Mouse (Mus musculus) mouse trophoblast stem cell (cell line): ENCODE results near the gene Mark3.
"Not testable (repeated sequence)": the region's sequence is repeated elsewhere in the genome, so short reads cannot be mapped to it uniquely, and the experiment has no call there.

Experiments used
- in situ Hi-C, 2 experiments: fragments of 300-500 bp; cut with MseI, MboI; formaldehyde crosslinking; loops; 2 replicates in 1 of 2; 3 replicates in 1 of 2; pipeline ENCODE4 v1.15.1; 2025

Mark3 gene

DNA sequence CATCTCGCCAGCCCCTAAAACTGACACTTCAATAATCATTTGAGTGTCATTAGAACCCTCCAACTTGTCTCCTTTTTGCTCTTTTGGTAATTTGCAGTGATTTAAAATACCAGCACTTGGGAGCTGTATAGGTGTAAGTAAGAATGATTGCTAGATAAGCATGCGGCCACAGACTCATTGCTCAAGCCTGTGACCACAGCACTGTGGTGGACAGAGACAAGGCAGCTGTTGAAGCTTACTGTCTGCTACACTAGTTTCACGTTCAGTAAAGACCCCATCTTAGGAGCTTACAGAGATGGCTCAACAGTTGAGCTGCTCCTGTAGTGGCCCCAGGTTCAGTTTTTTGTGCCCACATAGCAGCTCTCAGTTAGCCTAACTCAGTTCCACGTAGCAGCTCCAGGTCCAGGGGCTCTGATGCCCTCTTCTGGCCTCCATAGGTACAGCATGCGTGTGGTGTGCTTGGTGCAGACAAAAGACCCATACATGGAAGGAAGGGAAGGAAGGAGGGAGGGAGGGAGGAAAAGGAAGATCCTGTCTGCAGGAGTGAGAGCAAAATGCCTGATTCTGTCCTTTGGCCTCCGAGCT is 73.8 kb downstream of the Mark3 start:
- in situ Hi-C loops: no loop called here

GRCm38 (mm10) chr12:111652953-111653352 is 78.6 kb downstream of the Mark3 start:
- in situ Hi-C loops: no loop called here

DNA sequence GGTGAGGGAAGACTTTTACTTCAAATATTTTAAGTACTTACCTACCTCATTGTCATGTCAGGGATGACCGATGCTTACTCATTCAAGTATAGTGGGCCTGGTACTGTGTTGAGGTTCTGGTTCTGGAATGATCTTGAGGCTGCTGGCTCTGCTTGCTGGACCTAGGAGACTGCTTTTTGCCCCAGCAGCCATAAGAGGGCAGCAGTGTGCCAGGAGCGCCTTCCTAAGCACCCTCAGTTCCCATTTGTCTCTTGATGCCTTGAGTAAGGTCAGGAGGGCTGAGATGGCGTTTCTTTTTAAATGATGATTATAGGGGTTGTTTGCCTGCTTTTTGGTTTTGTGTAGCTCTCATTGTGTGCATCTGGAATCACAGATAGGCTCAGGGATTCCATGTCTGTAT is 79.1 kb downstream of the Mark3 start:
- in situ Hi-C loops: no loop called here

DNA sequence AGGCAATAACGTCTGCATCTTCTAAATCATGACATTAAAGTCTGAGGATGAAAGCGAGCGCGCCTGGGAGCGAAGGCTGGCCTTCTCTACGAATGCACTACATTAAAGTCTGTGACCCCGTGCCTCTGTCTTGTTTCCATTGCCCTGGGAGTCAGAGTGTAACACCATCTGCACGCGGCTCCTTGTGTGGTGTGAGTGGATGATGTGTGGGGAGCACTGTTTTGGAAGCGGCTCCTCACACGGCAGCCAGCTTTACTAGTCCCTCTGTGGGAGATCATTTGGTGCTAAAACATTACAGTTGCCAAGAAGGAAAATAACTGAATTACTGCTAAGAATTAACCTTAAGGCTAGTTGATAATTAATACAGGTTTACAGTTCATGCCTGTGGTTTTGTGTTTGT is 81.4 kb downstream of the Mark3 start:
- in situ Hi-C loops: no loop called here

- in situ Hi-C loops: no loop called here
Observed at GRCm38 (mm10) chr12:111659331-111659730, 85.0 kb downstream of the Mark3 start.

- in situ Hi-C loops: no loop called here
Observed at GRCm38 (mm10) chr12:111660628-111661027, 86.3 kb downstream of the Mark3 start.

GRCm38 (mm10) chr12:111661554-111661953 is 87.2 kb downstream of the Mark3 start:
- in situ Hi-C loops: not testable (repeated sequence)

DNA sequence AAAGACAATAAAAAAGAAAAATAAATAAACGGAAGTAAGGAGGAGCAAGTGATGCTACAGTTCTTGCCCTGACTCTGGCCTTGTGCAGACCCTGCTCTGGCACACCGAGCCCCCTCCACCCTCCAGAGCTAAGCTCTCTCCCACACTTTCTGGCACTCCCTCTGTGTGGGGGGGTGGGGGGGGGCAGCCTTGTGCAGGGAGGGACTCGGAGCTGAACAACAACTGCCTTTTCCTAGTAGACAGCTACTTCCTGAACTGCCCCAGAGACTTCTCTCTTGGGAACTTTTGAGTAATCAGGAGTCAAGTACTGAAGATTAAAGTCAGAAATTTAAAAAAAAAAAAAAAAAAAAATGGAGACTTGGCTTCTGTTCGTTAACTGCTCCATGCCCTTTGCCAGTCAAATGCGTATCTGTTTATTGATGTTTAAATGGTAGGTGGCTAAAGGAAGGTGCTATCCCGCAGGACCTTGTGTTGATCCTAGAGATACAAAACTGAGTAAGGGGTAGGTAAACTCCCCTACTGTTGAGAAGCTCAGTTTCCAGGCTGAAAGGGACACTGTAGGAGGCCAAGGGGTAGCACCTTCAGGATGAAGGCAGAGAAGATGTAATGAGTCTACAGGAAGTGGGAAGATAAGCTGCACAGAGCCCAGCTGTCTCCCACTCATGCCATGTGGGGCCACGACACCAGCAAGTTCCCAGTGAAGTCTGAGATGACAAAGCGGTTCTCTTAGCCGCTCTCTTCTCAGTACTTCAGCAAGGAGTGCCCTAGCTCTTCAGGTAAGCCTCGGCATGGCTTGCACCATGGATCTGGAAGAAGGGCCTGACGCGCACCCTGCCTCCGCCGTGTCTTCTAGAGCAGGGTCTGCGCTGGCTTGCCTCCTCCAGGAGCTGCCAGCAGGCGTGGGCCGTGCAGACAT is 89.2 kb downstream of the Mark3 start:
- in situ Hi-C loops: no loop called here

DNA sequence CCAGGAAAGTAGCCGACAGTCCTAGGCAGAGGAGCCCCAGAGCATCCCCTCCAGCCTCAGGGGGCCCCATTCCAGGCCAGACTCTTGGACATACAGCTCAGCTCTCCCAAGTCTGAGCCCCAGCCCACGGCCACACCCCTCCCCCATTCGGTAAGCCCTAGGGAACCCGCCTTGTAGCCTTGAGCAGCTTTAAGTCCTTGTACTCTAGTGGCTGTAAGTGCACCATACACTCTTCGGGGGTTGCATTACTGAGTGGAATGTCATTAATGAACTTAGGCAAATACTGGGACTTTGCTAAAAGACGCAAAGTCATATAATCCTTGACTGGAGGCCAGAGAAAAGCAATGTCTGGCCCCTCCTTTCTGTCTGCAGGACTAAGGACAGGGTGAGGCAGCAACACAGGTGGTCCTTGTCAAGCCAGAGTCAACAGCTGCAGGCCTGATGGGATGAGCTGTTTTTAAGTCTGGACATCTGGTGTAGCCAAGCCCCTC is 89.9 kb downstream of the Mark3 start:
- in situ Hi-C loops: no loop called here

DNA sequence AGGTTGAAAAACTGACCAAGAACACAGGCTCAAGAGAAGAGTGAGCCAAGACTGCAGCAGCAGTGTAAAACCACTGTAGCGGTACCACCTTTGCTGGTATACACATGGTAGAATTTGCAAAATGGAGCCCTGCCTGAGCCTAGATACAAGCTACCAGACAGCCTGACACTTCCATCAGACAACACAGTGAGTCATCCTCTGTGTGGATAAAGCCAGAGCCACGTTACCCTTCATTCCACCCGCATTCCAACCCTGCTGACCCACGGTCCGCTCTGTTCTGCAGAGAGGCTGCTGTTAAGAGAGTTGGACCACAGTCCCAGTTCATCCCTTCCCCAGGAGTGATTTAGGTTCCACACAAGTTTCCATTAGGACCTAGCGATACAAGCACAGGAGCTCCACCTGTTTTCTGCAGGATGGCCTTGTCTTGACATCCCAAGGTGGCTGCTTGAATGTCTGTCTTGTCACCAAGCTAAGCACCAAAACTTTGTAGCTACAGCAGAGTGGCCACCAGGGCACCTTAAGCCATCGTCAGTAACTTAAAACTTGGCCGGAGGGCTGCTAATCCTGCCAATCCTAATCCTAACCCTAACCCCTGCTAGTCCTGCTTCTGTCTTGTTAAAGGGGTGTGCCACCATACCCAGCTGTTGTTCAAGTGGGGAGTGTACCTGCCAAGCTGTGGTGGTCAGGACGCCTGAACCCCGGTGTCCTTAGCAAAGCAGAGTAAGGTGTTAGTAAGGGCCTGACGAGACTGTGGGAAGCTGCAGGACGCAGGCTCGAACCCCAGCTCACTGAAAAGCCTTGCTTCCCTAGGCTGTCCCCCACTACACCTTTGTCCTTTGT is 90.9 kb downstream of the Mark3 start:
- in situ Hi-C loops: no loop called here

DNA sequence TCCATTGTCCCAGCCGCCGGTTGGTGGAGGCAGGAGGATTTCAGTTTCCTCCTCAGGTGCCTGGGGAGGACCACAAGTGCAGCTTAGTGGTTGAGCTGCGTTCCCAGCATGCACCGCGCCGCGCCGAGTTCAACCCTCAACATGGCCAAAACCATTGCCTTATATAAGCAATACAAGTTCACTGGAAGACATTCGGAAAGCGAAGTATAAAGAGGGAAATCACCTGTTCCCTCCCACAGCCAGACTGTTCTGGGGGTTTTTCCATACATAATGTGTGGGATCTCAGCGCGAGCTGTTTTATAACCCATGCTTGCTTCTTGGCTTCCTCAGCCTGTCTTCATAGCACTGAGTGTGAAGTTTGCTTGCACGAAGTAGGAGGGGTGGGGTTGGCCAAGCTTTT is 92.1 kb downstream of the Mark3 start:
- in situ Hi-C loops: no loop called here

- in situ Hi-C loops: no loop called here
Observed at GRCm38 (mm10) chr12:111667421-111667820, 93.1 kb downstream of the Mark3 start.

- in situ Hi-C loops: no loop called here
Observed at GRCm38 (mm10) chr12:111668457-111668912, 94.2 kb downstream of the Mark3 start.

DNA sequence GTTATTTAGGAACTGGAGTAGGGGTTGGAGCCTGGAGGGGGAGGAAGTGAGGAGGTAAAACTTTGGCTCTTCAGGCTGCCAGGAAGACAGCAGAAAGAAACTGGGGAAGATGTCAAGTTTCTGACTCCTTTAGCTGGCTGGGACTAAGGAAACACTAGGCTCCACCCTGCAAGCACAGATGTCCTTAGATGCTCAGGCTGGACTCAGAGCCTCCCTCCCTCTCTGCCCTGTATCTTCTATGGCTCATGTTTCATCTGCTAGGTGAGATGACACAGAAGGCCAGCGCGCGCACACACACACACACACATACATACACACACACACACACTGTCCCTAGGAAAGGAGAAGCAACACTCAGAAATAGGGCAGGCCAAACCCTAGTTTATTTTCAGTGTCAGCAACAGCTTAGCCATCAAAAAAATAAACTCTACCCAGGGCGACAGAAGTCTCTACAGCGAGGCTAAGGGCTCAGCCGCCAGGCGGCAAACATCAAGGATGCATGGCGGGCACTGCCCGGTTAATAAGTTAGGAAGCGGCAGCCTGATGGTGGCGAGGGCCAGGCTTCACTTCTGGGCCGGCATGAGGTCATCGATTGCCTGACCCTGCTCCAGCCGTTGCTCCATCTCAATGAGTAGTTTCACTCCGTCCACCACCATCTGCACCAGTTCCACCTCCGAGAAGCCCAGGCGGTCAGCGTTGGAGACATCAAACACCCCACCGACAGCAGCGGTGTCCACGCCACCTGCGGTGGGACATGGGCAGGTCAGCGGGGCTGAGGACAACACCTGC is 94.9 kb downstream of the Mark3 start:
- in situ Hi-C loops: no loop called here

DNA sequence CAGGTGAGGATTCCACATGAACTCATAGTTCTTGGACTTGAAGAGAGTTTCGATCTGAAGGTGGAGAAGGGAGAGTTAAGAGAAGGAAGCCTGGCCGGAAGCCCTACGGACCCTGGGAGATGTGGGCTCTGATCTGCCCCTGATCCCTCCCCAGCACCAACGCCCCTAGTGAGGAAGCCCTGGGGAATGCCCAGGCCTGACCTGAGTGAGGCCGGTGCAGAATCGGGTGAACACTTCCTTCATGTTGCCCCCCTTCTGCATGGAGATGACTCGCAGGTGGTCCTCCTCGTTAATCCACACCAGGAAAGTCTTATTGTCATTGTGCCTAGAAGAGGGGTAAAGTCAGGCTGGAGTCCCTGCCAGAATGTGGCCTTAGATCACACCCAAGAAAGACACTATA is 95.6 kb downstream of the Mark3 start:
- in situ Hi-C loops: no loop called here

DNA sequence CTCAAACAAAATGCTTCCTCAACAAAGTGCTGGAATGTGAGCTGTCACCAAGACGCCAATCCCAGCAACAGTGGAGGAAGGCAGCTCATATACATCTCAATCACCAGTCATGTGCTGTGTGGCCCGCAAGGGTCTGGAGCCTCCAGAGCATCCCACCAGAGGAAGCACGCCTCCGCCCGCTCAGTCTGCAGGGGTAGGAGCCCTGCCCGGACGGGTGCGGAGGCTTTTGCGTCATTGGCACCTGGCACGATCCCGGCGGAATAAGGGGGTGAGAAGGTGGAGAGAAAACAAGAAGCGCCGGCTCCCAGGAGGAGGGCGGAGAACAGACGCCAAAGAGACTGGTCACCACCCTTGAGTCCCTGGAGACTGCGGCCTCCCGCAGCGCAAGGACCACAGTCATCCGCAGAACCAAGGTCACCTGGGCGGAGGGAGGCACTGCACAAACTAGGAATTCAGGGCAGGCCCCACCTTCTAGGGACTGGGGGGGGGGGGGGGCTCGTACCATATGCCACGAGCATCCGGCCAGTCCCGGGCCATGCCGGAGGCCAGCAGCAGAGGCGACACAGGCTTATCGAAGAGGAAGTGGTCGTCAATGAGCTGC is 96.1 kb downstream of the Mark3 start:
- in situ Hi-C loops: no loop called here

DNA sequence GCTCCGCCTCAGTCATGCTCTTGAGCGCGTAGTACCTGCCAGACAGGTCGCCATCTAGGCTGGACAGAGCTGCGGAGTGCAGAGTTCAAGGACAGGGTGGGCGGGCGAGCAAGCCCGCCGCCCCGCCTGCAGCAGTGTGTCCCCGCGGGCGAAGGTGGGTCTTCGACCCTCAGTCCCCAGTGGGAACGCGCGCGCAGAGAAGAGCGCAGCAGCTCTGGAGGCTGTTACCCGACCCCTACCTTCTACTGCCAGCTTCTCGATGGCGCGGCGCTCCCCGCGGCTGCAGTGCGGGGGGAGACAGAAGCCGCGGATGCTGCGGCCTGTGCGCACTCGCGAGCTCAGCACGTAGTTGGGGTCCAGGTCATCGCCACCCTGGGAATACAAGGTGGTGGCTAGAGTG is 96.7 kb downstream of the Mark3 start:
- in situ Hi-C loops: no loop called here

DNA sequence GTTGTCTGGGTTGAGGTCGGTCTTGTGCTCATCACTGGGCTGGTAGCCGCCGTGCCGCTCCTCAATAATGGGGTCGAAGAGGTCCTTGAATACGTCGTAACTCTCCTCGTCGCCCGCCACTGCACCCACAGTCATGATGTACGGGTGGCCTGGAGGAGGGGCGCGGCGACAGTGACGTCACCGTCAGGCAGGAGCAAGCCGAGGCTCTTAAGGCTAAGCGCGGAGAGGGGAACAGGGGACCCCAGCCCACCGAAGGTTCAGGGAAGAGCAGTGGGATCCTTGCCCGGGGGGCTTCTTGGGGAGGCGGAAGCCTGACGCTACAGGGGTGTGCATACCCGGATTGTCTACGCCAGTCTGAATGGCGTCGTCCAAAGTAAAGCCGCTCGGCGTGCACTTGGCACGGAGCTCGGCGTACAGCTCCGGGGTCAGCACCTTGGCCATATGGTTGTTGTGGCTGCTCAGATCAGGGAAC is 97.1 kb downstream of the Mark3 start:
- in situ Hi-C loops: no loop called here

GRCm38 (mm10) chr12:111672176-111672575 is 97.9 kb downstream of the Mark3 start, which contains the start of gene Ckb:
TSS of gene Ckb (minus strand) at chr12:111672338.
- in situ Hi-C loops: no loop called here

DNA sequence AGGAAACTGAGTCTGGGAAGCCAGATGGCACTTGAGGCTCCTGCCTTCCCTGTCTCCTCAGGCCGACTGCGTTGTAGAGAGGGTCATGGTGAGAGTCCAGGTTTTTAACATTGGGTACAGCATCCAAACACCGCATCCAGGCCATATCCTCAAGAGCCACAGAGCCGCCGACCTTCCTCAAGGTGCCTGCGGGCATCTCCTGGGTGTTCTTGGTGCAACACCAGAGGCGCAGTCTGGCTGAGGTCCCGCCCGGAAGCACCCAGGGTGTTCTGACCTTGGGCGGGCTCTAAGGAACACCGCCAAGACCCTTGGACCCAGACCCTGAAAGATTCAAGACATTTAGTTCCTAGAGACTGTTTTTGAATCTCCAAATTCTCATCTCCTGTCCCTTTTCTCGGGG is 98.3 kb downstream of the Mark3 start:
- in situ Hi-C loops: no loop called here
